Mouse (Mus musculus): Measurements from ENCODE around the gene Nmur2.

DNA sequence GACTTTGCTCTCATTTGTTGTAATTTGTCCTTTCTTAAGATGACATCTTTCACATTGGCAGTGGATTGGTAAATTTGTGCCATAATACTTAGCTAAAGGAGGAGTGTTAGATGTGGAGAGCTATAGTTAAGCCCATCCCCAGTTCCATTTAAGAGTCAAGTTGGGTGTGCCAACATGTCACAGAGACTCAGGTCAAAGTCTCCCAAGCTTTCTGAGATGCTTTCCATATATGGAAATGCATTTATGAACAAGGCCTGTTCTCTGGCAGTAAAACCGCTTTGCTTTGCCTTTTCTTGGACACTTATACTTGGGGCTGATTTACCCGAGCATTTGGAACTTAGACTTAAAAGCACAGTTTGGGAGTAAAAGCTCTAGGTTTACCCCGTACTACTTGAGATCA lies 18.4 kb upstream of the Nmur2 start:
- no peak for TF ChIP-seq POLR2A (IDR thresholded peaks at IDR 0.05; ENCODE audit: extremely low read depth, insufficient read depth, low read length)
- TF ChIP-seq CTCF (IDR thresholded peaks at IDR 0.05; ENCODE audit: extremely low read depth, insufficient read depth, low read length) = no peak
